Mouse (Mus musculus) spleen, adult 2 months (tissue): ENCODE data around the gene Rapgef2.

Source experiments
- CTCF ChIP-seq: fragments of 200-500 bp; IDR thresholded peaks from 2 replicates; pipeline ENCODE4 v1.5.1; 2011; ENCODE audit warnings: mild to moderate bottlenecking, inconsistent platforms; ENCODE audit not compliant: insufficient read depth, insufficient read length, insufficient replicate concordance; ENCODE audit errors: extremely low read depth
- POLR2A ChIP-seq: fragments of 200-500 bp; IDR thresholded peaks from 2 replicates; pipeline ENCODE4 v1.6.1; 2011; ENCODE audit warnings: low read depth, low read length, inconsistent platforms

GRCm38 (mm10) chr3:79179499-79180053 is 106.7 kb downstream of the Rapgef2 start:
- TF ChIP-seq POLR2A: no peak
- TF ChIP-seq CTCF: no peak
